26 mouse cellular contexts compared by ENCODE assay signal in the genomic region with DNA sequence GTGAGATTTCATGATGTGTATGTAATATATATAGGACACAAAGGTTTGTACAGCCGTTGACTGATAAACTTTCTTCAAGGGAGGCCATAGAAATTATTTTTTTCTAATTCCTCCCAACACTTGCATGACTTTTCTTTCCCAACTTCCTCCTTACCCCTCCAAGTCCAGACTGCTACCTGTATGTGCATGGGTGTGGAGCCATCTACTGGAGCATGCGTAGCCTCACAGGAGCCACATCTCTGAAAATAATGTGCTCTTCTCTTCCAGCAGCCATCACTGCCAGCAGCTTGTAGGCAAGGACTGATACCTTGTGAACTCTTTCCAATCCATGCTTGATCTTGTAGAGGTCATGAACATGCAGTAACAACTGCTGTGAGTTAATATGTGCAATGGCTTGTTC. TPM values are rescaled to one million over a fixed set of nuclear protein-coding genes. Genes with fewer than 3 reads are reported as not detected.
DNase-seq lines count a peak whose midpoint lies in the region; ATAC-seq and TF ChIP-seq lines count a peak whose summit lies in the region.
"Not testable (repeated sequence)": the region's sequence is repeated elsewhere in the genome, so short reads cannot be mapped to it uniquely, and the experiment has no call there.
"Had no signal": no experiment of that assay in that cellular context is flagged by ENCODE, and none has a peak within 500 bp of the region (broad histone marks: within the 10 kb centered on the region; RNA-seq: fewer than 3 reads in every experiment).

No protein-coding gene starts in this region.

- not testable (repeated sequence) for TF ChIP-seq EP300 in stomach, postnatal 0 days (optimal IDR thresholded peaks at IDR 0.05)

- H3K4me3 ChIP-seq in intestine, postnatal 0 days (ENCODE audit: low read depth, low read length); liver, embryonic 15.5 days (replicated peaks); stomach, postnatal 0 days (ENCODE audit: low read depth, low read length): not testable (repeated sequence)

- H3K27me3 ChIP-seq in intestine, postnatal 0 days (replicated peaks; ENCODE audit: control insufficient read depth, insufficient read depth, low read length); liver, embryonic 15.5 days; stomach, postnatal 0 days (ENCODE audit: control insufficient read depth, insufficient read depth, low read length): not testable (repeated sequence)

- not testable (repeated sequence) for H3K4me1 ChIP-seq in intestine, postnatal 0 days (replicated peaks; ENCODE audit: control insufficient read depth, insufficient read depth, low read length); liver, embryonic 15.5 days (replicated peaks); stomach, postnatal 0 days (replicated peaks; ENCODE audit: control insufficient read depth, insufficient read depth)

- peak; percentile 35 for TF ChIP-seq CTCF in intestine, postnatal 0 days (IDR thresholded peaks at IDR 0.05; ENCODE audit: low read depth)
- peak; percentile 48 for TF ChIP-seq CTCF in stomach, postnatal 0 days (IDR thresholded peaks at IDR 0.05; ENCODE audit: low read depth)

- ATAC-seq in intestine, postnatal 0 days; stomach, postnatal 0 days (ENCODE audit: low FRiP score, low TSS enrichment): not testable (repeated sequence)
- ATAC-seq in liver, embryonic 15.5 days (ENCODE audit: insufficient read depth): peak; percentile 32; the same call in 1 of the 2 replicates
- ATAC-seq in megakaryocyte-erythroid progenitor cell, adult 5-6 weeks (replicated peaks; ENCODE audit: low FRiP score, low TSS enrichment, poor library complexity, severe bottlenecking): peak; percentile 65; the same call in 1 of the 2 replicates

- 57% methylated on average over 2 of the region's 2 CpGs for WGBS in intestine, postnatal 0 days
- 59% methylated on average over 2 of the region's 2 CpGs for WGBS in liver, embryonic 15.5 days (ENCODE audit: insufficient replicate concordance)
- 64% methylated on average over 2 of the region's 2 CpGs for WGBS in stomach, postnatal 0 days

- H3K9ac ChIP-seq in intestine, postnatal 0 days (ENCODE audit: low read depth, low read length); liver, embryonic 15.5 days; stomach, postnatal 0 days (ENCODE audit: low read length): not testable (repeated sequence)

- not testable (repeated sequence) for H3K27ac ChIP-seq in intestine, postnatal 0 days (ENCODE audit: low read depth, low read length); liver, embryonic 15.5 days (replicated peaks); stomach, postnatal 0 days (replicated peaks)

- H3K4me2 ChIP-seq in intestine, postnatal 0 days (replicated peaks; ENCODE audit: low read depth); liver, embryonic 15.5 days; stomach, postnatal 0 days (replicated peaks; ENCODE audit: low read depth): not testable (repeated sequence)

- DNase-seq in B cell, adult 2 months: peak; percentile 10 to 13
- peak; percentile 1 for DNase-seq in MEL-GATA-1-ER (ENCODE audit: extremely low read depth, low read depth)
- peak; percentile 15 for DNase-seq in brain, adult 2 months (ENCODE audit: low read depth, low spot score)
- DNase-seq in kidney, postnatal 4 days: peak; percentile 4 to 6
- DNase-seq in stomach, postnatal 0 days (ENCODE audit: low spot score): not testable (repeated sequence)

- H3K36me3 ChIP-seq in intestine, postnatal 0 days (ENCODE audit: control insufficient read depth, insufficient read depth); liver, embryonic 15.5 days (replicated peaks); stomach, postnatal 0 days (ENCODE audit: control insufficient read depth, insufficient read depth, low read length): not testable (repeated sequence)

- H3K9me3 ChIP-seq in intestine, postnatal 0 days (ENCODE audit: control insufficient read depth); liver, embryonic 15.5 days (replicated peaks); stomach, postnatal 0 days (ENCODE audit: control insufficient read depth, low read length): not testable (repeated sequence)

RNA-seq across cellular contexts. Expression of a gene that starts 12.2 kb away (rescaled TPM):
- polyA plus RNA-seq in intestine, postnatal 0 days (2015; fragmentation: Nextera tagmentation; extraction: Ambion mirVana): not detected in 2 replicates
- polyA plus RNA-seq in liver, embryonic 15.5 days (2015; fragmentation: Nextera tagmentation; extraction: Ambion mirVana): 0.33 and 0.55 TPM in 2 replicates
- not detected in 2 replicates for total RNA-seq in megakaryocyte-erythroid progenitor cell, adult 5-6 weeks (2014; fragmentation: Nextera tagmentation)
- total RNA-seq in megakaryocyte-erythroid progenitor cell, adult 5-6 weeks (2017): 1.7 TPM in 1 of 2 replicates, not detected in the other
- polyA plus RNA-seq in stomach, postnatal 0 days (2015; fragmentation: Nextera tagmentation; extraction: Ambion mirVana): not detected in 2 replicates
- total RNA-seq: adrenal gland, postnatal 10 days; gastrocnemius, postnatal 36 days; layer of hippocampus, postnatal 25 days; left cerebral cortex, postnatal 36 days had no signal
- polyA plus RNA-seq: activated CD4-positive, CD25-positive, alpha-beta regulatory T cell, adult 4 months; C2C12; embryonic facial prominence, embryonic 14.5 days; forebrain, embryonic 15.5 days; heart, embryonic 10.5 days; heart, postnatal 0 days; hindbrain, embryonic 11.5 days; limb, embryonic 15.5 days; lung, adult 2 months; midbrain, embryonic 13.5 days; myocyte; neural tube, embryonic 14.5 days; stomach, embryonic 15.5 days; urinary bladder, adult 2 months had no signal

RNA-seq across cellular contexts. Expression of a gene that starts 44.8 kb away (rescaled TPM):
- polyA plus RNA-seq in intestine, postnatal 0 days (2015; fragmentation: Nextera tagmentation; extraction: Ambion mirVana): 4.7 and 6.4 TPM in 2 replicates
- 19.4 and 19.7 TPM in 2 replicates for polyA plus RNA-seq in liver, embryonic 15.5 days (2015; fragmentation: Nextera tagmentation; extraction: Ambion mirVana)
- total RNA-seq in megakaryocyte-erythroid progenitor cell, adult 5-6 weeks (2014; fragmentation: Nextera tagmentation): not detected in 2 replicates
- total RNA-seq in megakaryocyte-erythroid progenitor cell, adult 5-6 weeks (2017): 0.57 TPM in 1 of 2 replicates, not detected in the other
- 6.1 and 6.4 TPM in 2 replicates for polyA plus RNA-seq in stomach, postnatal 0 days (2015; fragmentation: Nextera tagmentation; extraction: Ambion mirVana)
- total RNA-seq: gastrocnemius, postnatal 36 days; layer of hippocampus, postnatal 25 days; left cerebral cortex, postnatal 36 days had no signal
- polyA plus RNA-seq: C2C12; myocyte; neural tube, embryonic 14.5 days had no signal
